Mouse (Mus musculus): ENCODE data around the gene Lhfp.

DNA sequence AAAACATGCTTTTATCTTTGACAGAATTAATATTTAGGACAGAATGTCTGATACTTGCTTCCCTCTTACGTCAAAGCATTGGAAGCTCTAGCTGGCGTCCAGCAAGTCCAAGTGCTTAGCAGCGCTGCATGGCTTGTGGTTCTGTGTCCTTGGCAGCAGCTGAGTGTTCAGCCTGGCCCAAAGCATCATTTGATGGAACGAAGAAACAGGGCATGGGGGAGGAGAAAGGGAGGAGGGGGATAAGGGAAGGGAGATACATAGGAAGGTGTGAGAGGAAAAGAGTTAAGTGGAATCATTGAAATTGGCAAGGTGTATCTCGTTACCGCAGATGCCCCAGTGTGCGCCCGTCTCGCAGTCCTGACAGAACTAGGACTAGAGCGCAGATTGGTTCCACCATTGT is 124.0 kb downstream of the Lhfp start:
- no peak for TF ChIP-seq POLR2A (IDR thresholded peaks at IDR 0.05; ENCODE audit: insufficient read length, low read depth)
- no peak for TF ChIP-seq TCF12 (IDR thresholded peaks at IDR 0.05; ENCODE audit: insufficient read depth, poor library complexity, severe bottlenecking)
- no peak for TF ChIP-seq REST (IDR thresholded peaks at IDR 0.05; ENCODE audit: insufficient read depth, insufficient read length)
- TF ChIP-seq USF1 (IDR thresholded peaks at IDR 0.05; ENCODE audit: low read depth), result no peak
- no peak for TF ChIP-seq E2F4 (IDR thresholded peaks at IDR 0.05; ENCODE audit: insufficient read depth)
- no peak for TF ChIP-seq CEBPB (IDR thresholded peaks at IDR 0.05; ENCODE audit: insufficient read depth, poor library complexity, severe bottlenecking)
- no peak for TF ChIP-seq POLR2AphosphoS2 (IDR thresholded peaks at IDR 0.05; ENCODE audit: insufficient read length, low read depth)
- no peak for TF ChIP-seq MYOD1 (IDR thresholded peaks at IDR 0.05; ENCODE audit: control insufficient read depth in 1 of 3, insufficient read length in 2 of 3, low read depth in 2 of 3)

Measured in myocyte (in vitro differentiated cells).